16 mouse cellular contexts compared by ENCODE assay signal in the genomic region with DNA sequence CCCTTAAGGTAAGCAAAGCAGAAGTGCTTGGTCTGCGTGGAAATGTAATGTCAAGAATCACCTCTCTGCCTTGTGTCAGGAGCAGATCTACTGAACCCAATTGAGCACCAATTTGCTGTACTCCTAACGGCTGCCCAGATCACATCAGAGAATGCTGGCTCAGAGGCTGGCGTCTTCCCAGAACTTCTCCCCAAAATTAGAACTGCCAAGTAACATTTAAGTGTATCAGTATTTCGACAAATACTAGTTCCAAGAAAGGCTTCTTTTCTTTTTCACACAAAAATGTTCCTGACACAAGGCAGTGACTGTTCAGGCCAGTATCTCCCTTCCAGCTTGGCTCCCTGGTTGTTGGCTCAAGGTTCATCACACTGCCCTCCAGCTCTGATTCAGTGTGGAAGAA. TPM values are rescaled to one million over a fixed set of nuclear protein-coding genes. Genes with fewer than 3 reads are reported as not detected.
DNase-seq lines count a peak whose midpoint lies in the region; ATAC-seq and TF ChIP-seq lines count a peak whose summit lies in the region.
"Had no signal": no experiment of that assay in that cellular context is flagged by ENCODE, and none has a peak within 500 bp of the region (broad histone marks: within the 10 kb centered on the region; RNA-seq: fewer than 3 reads in every experiment).

No protein-coding gene starts in this region.

- H3K4me2 ChIP-seq in heart, embryonic 11.5 days = no peak overlapping the region
- no peak overlapping the region for H3K4me2 ChIP-seq in stomach, postnatal 0 days (replicated peaks; ENCODE audit: low read depth)
- H3K4me2 ChIP-seq: embryonic facial prominence, embryonic 15.5 days had no signal

- no peaks in the 10 kb centered on the region for H3K9me3 ChIP-seq in heart, embryonic 11.5 days (replicated peaks; ENCODE audit: control insufficient read depth, low read length)
- no peaks in the 10 kb centered on the region for H3K9me3 ChIP-seq in stomach, postnatal 0 days (ENCODE audit: control insufficient read depth, low read length)
- H3K9me3 ChIP-seq: embryonic facial prominence, embryonic 15.5 days had no signal

- ATAC-seq in heart, embryonic 11.5 days (replicated peaks; ENCODE audit: insufficient number of reproducible peaks, low FRiP score, low TSS enrichment) = no peak
- ATAC-seq in stomach, postnatal 0 days (ENCODE audit: low FRiP score, low TSS enrichment) = no peak

- H3K27me3 ChIP-seq in heart, embryonic 11.5 days (ENCODE audit: control insufficient read depth, insufficient read depth, low read length) = no peaks in the 10 kb centered on the region
- H3K27me3 ChIP-seq in stomach, postnatal 0 days (ENCODE audit: control insufficient read depth, insufficient read depth, low read length) = no peaks in the 10 kb centered on the region
- H3K27me3 ChIP-seq: embryonic facial prominence, embryonic 15.5 days had no signal

- TF ChIP-seq CTCF in stomach, postnatal 0 days (IDR thresholded peaks at IDR 0.05; ENCODE audit: low read depth) = no peak

- WGBS in heart, embryonic 11.5 days (ENCODE audit: insufficient replicate concordance) = 63% methylated on average over 4 of the region's 4 CpGs
- 53% methylated on average over 4 of the region's 4 CpGs for WGBS in stomach, postnatal 0 days

- H3K4me3 ChIP-seq in heart, embryonic 11.5 days (ENCODE audit: low read depth, low read length) = no peak overlapping the region
- H3K4me3 ChIP-seq in stomach, postnatal 0 days (ENCODE audit: low read depth, low read length) = no peak overlapping the region
- H3K4me3 ChIP-seq: embryonic facial prominence, embryonic 15.5 days; myocyte had no signal

- peak; percentile 6 for DNase-seq in heart, adult 9 months (ENCODE audit: low spot score in 2 of 2)
- peak; percentile 59 for DNase-seq in brain, adult 2 months (ENCODE audit: low read depth, low spot score)
- peak; percentile 2 for DNase-seq in heart, postnatal 25 days (ENCODE audit: low spot score)
- peak; percentile 61 to 69 for DNase-seq in right cerebral cortex, postnatal 10 days (ENCODE audit: low spot score in 2 of 2)
- no peak for DNase-seq in adrenal gland, postnatal 36 days
- DNase-seq in ovary, postnatal 14 days (ENCODE audit: low spot score) = no peak
- DNase-seq in stomach, postnatal 0 days (ENCODE audit: low spot score) = no peak
- DNase-seq: kidney, adult 8-10 months; retina, postnatal 1 day had no signal

- H3K4me1 ChIP-seq in heart, embryonic 11.5 days (ENCODE audit: control insufficient read depth, insufficient read depth, low read length) = no peaks in the 10 kb centered on the region
- no peaks in the 10 kb centered on the region for H3K4me1 ChIP-seq in stomach, postnatal 0 days (replicated peaks; ENCODE audit: control insufficient read depth, insufficient read depth)

- no peak for TF ChIP-seq EP300 in stomach, postnatal 0 days (optimal IDR thresholded peaks at IDR 0.05)

- H3K9ac ChIP-seq in heart, embryonic 11.5 days (ENCODE audit: low read depth, low read length) = no peak overlapping the region
- no peak overlapping the region for H3K9ac ChIP-seq in stomach, postnatal 0 days (ENCODE audit: low read length)
- H3K9ac ChIP-seq: embryonic facial prominence, embryonic 15.5 days had no signal

- no peaks in the 10 kb centered on the region for H3K36me3 ChIP-seq in heart, embryonic 11.5 days (ENCODE audit: control insufficient read depth, insufficient read depth, low read length)
- no peaks in the 10 kb centered on the region for H3K36me3 ChIP-seq in stomach, postnatal 0 days (ENCODE audit: control insufficient read depth, insufficient read depth, low read length)
- H3K36me3 ChIP-seq: embryonic facial prominence, embryonic 15.5 days had no signal

- H3K27ac ChIP-seq in heart, embryonic 11.5 days (ENCODE audit: low read depth, low read length) = no peak overlapping the region
- H3K27ac ChIP-seq in stomach, postnatal 0 days (replicated peaks) = no peak overlapping the region
- H3K27ac ChIP-seq: embryonic facial prominence, embryonic 15.5 days; macrophage had no signal

- intact Hi-C loops in heart, postnatal 25 days (cut with DNase I) = no loop called here

RNA-seq across cellular contexts. Expression of a gene that starts 52.4 kb away (rescaled TPM):
- not detected in 2 replicates for polyA plus RNA-seq in heart, embryonic 11.5 days (2014; fragmentation: Nextera tagmentation; extraction: Ambion mirVana)
- under 1 TPM in 1 of 2 experiments, not detected in 1; 0.25 TPM for total RNA-seq in heart, postnatal 25 days (2021)
- not detected for total RNA-seq in adrenal gland, postnatal 36 days (2021)
- polyA plus RNA-seq in stomach, postnatal 0 days (2015; fragmentation: Nextera tagmentation; extraction: Ambion mirVana) = 0.04 TPM in 1 of 2 replicates, not detected in the other
- polyA plus RNA-seq: heart, embryonic 14.5 days; limb, embryonic 11.5 days; macrophage; myocyte; thymus, postnatal 0 days had no signal

Comparison
In these comparisons a context has a peak if more than half of its experiments do, and no peak if none do; other contexts are left out.
1. DNase-seq: peak in heart, adult 9 months (2 of 2), brain, adult 2 months (single experiment), heart, postnatal 25 days (single experiment) and right cerebral cortex, postnatal 10 days (2 of 2); none in adrenal gland, postnatal 36 days (0 of 2), ovary, postnatal 14 days (single experiment) and stomach, postnatal 0 days (single experiment).